Mouse (Mus musculus) B cell, adult 2 months (primary cell): ENCODE measurements around the gene Thbs2.

Source experiments
- DNase-seq, 2 experiments: peaks; one replicate each; pipeline ENCODE4 v3.0.0; 2022

Gene Thbs2

GRCm38 (mm10) chr17:14693994-14694374 is at the start of gene Thbs2:
TSS of gene Thbs2 (minus strand) at chr17:14694235.
- no peak for DNase-seq

DNA sequence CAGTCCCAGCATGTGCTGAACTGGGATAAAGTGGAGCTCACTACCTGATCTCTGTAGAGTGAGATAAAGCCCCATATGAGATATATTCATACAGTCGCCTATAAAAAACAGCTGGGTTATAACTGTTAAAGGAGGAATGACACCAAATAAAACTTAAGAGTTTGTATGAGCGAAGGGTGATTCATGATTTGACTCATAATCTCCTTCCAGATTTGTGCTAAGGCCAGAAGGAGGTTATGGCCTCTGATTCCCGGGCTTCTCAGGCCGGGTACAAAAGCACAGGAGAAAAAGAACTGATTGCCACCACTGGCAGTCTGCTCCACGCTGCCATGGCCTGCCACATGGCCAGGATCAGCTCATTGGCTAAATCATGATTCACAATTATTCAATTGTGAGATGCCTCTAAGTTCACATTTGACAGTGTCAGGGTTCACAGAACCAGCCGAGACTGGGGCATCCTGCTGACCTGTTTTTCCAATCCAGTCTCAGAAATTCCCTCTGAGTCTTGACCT is 41.5 kb upstream of the Thbs2 start:
- no peak for DNase-seq

DNA sequence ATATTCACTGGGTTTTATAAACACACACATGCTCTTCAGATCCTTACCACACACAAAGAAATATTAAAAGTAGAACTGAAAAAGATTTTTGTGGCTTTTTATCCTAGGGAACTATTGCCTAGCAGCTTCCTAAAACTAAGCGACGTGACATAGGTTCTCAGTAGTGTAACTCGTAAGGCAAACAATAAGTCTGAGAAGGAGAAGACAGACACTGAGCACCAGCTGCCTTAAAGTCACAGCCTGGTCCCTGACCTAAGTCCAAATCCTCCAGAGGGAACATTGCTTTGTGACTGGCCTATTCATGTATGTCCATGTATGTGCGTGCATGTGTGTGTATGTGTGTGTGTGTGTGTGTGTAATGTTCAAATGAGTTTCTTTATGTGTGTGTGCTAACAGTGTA is 40.3 kb upstream of the Thbs2 start:
- DNase-seq, result no peak

- no peak for DNase-seq
Observed at GRCm38 (mm10) chr17:14733941-14734340, 39.9 kb upstream of the Thbs2 start.

DNA sequence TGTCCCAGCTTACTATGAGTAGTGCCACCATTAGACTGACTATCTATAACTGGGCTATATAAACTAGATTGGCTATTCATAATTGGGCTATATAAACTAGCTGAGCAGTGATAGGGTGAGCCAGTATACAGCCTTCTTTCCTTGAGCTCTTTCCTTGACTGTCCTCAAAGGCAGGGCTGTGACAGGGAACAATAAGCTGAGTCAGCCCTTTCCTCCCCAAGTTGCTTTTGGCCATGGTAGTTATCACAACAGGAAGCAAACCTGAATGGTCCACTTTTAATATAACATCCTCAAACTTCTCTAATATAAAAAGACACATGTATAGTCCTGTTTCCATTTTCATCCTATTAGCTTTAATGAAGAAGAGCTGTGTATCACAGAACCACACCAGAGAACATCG is 39.0 kb upstream of the Thbs2 start:
- DNase-seq, result no peak

DNA sequence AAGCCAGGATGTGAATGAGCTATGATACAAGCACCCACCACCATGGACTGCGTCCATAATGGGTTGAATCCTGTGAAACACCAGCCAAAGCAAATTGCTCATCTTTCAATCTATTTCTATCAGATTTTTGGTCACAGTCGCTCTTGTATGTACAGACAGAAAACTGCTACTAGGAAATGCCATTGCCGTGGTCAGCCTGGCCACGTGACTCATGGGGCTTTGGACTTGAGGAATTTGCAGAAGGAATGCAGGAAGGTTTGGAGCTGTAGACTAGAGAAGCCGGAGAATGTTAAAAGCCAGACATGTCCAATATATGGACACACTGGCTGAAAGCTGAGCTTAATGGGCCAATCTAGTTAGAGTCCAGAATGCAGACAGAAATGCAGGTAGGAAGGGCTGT is 36.6 kb upstream of the Thbs2 start:
- DNase-seq, result no peak

- no peak for DNase-seq
Observed at GRCm38 (mm10) chr17:14727481-14727880, 33.4 kb upstream of the Thbs2 start.

GRCm38 (mm10) chr17:14724786-14725185 is 30.8 kb upstream of the Thbs2 start:
- DNase-seq, result no peak

DNA sequence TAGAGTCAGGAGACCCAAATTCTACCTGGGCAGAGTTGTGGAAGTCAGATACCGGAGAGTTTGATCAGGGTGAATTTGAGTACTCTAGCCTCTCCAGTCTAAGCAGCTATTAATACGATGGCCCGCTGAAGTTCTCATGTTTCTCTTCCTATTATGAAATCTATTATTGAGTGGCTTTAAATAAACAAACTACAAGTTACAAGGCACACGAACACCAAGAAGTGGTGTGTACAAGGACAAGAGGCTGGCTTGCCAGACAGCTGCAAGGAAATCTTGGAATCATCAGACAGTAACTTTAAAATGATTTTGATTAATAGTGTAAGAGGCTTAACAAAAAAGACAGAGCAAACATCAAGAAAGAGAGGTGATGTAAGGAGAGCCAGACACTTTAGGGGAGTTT is 27.3 kb upstream of the Thbs2 start:
- no peak for DNase-seq

GRCm38 (mm10) chr17:14720912-14721311 is 26.9 kb upstream of the Thbs2 start:
- DNase-seq, result no peak

- DNase-seq, result no peak
Observed at GRCm38 (mm10) chr17:14720227-14720626, 26.2 kb upstream of the Thbs2 start.

- DNase-seq, result no peak
Observed at GRCm38 (mm10) chr17:14718801-14719200, 24.8 kb upstream of the Thbs2 start.

DNA sequence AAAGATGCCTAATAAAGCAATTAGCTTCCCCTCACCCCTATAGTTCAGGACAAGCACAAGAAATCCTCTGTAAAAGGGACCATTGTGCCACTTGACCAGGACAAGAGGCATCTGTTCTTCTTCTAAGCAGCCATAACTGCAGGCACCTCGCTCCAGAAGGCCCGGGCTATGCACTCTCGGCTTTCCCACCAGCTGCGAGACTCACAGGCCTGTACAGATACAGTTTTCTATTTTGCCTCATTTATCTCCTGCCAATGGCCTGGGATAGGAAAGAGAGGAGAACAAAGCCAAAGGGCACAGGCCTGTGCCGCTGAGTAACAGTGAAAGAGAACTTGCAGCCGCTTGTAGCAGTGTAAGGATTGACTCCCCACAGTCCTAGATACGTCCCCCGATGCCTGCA is 20.7 kb upstream of the Thbs2 start:
- no peak for DNase-seq

DNA sequence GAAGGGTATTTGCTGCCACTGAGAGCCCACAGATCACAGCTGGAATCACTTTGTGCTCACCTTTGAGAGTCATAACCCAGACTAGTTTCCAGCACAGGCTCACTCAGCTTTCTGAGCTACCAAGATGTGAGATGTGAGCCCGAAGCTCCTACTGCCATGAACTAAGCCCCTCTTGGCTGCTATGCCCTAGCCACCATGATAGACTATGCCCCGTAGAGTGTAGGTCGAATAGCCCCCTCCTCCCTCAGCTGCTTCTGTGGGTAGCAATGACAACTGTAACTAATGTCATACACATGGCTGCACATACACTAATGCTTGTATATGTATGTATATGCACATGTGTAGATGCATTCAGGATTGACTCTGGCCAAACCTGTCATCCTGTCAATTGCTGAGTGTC is 20.3 kb upstream of the Thbs2 start:
- no peak for DNase-seq

GRCm38 (mm10) chr17:14711784-14712183 is 17.7 kb upstream of the Thbs2 start:
- DNase-seq, result no peak

DNA sequence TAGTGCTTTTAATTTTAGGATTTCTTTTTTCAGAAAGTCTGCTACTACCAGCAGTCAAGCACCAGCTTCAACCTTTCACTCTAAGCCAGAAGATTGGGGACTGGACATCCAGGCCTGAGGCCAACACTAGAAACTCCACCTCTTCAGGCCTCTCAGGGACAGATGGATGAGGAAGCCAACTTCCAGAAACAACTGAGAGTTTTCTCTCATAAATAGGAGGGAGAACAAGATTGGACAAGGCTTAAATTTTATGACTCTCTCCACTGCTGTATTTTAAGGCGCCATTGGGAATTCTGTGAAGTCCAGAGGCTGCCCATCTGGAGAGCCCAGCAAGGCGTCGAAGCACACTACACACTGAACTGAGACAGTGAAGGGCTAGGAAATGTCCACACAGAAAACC is 17.0 kb upstream of the Thbs2 start:
- DNase-seq, result no peak

DNA sequence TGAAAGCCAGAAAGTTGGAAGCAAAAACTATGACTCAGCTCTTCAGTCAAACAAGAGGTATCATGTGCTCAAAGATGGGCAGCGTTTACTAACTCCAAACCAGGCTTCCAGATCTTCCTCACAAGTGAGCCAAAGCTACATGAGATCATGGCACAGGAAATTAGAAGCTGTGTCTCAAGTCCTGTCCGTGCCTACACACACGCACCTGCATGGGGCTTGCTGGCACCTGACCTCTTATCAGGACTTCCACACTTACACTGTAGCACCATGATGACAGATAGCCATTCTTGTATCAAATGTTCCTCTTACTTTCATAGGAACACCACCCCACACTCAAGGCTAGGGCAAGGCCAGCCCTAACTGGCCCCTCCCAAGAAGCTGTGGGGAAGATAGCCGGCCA is 12.0 kb upstream of the Thbs2 start:
- no peak for DNase-seq

GRCm38 (mm10) chr17:14705466-14705865 is 11.4 kb upstream of the Thbs2 start:
- no peak for DNase-seq

DNA sequence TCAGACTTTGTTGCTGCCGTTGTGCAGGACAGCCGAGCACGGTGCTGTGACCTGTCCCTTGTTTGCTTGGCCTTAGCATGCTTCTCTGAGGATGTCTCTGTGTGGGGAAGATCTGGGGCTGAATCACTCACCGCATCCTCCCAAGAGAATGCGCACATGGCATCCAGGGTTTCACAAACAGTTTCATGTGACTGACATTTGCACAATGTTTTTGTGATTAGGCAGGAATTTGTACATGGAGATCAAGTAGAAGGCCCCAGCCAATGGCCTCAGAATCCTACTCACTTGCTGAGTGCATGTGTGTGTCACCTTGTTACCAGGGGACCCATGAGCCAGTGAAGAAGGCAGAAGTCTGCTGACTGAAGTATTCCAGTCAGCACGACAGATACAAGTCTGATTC is 9.7 kb upstream of the Thbs2 start:
- no peak for DNase-seq

DNA sequence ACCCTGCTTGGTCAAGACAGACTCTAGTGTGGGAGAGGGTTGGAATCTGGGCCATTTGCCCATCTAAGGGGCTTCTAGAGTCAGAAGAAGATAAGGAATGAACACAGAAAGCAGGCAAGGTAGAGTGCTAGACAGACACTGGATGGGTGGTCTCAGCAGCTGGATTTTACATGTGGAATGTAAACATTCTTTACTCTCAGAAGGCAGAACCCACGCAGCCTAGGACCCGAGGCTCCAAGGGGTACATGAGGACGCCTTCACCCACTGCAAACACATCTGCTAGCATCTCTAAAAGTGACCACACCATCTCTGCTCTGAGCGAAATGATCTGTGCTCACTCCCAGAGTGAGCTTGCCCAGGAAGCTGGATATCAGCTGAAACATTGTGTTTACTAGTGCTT is 9.2 kb upstream of the Thbs2 start:
- DNase-seq, result no peak

GRCm38 (mm10) chr17:14702701-14703100 is 8.7 kb upstream of the Thbs2 start:
- no peak for DNase-seq

DNA sequence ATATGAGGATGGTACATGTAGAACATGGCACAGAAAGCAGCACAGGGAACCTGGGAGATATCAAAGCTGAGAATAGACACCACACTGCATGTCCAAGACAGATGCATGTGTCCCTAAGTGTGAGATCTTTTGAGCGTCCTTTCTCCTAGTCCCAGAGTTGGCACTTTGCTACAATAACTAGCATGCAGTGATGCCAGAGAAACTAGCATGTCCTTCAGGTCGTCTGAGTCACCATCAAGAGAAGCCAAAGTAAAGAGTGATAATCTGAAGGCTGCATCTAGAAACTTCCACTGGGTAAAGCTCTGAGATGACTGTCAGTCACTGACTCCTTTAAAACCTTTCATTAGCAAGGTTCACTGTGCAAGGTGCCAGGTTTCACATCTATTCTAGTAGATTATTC is 7.9 kb upstream of the Thbs2 start:
- no peak for DNase-seq

GRCm38 (mm10) chr17:14700204-14700603 is 6.2 kb upstream of the Thbs2 start:
- DNase-seq, result no peak

DNA sequence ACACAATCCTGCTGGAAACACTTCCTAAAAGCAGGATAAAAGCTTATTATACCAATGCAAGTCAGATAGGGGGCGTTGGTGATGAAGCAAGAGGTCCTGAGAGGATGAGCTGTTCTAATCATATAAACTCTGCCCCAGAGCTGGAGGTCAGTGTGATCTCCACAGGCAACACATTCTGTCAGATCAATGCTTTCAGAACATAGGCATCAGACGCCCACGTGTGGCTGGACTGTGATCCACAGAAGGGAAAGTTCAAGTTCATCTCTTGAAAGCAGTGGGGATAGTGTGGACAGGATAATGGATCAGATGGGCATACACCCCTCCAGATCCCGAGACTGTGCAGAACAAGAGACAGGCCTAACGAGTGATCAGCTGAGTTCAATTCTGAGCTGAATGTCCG is 4.2 kb upstream of the Thbs2 start:
- DNase-seq, result no peak

GRCm38 (mm10) chr17:14697096-14697495 is 3.1 kb upstream of the Thbs2 start:
- DNase-seq, result no peak

- no peak for DNase-seq
Observed at GRCm38 (mm10) chr17:14696281-14696795, 2.3 kb upstream of the Thbs2 start.
